Mouse (Mus musculus) 3T3-L1 (cell line): ENCODE data around the gene Gm3512.
"Not testable (repeated sequence)": the region's sequence is repeated elsewhere in the genome, so short reads cannot be mapped to it uniquely, and the experiment has no call there.

Experiments used
- DNase-seq: peaks from one replicate; pipeline ENCODE4 v3.0.0-alpha.2; 2015; ENCODE audit warnings: low read depth, low spot score

The Gm3512 gene

DNA sequence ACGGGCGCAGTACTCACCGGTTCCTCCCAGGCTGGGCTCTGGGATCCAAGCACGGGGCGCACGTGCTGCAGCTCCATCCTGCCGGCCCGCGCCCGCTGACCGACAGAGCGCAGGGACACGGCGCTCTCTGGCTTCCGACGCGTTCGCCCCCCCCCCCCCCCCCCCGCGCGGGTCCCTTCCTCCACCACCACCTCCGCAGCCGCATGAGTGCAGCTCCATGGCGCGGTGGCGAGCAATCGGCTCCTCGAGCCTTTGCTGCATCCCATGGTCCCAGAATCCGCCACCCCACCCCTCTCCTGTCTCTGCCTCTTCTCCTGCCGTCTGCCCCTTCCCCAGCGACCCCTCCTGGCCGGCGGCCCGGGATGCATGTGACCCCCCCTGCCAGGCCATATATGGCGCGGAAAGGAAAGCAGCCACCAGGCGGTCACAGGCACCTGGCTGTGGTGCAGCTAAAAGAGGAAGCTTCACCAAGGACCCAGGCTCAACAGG is at the start of gene Gm3512:
Gm3512 (minus strand) TSS at position 51 of the 489 bp plus-strand sequence.
- DNase-seq, result not testable (repeated sequence)

DNA sequence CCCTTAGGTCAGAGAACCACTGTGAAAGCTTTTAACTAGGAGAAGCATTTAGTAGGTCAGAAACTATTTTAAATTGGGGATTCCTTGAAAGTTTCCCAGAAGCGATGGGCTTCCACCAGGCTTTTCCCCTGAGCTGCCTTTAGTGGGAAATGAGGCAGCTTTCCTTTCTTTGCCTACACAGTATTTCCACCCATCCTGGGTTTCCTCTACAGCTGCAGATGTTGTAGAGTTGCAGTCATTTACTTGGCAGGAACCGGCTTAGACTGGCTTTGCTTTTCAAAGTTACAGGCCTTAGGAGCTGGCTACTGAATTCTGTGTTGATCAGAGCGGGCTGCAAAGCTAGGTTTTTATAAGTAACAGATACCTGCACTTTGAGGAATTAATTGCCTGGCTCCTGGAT is 25.7 kb upstream of the Gm3512 start:
- not testable (repeated sequence) for DNase-seq

DNA sequence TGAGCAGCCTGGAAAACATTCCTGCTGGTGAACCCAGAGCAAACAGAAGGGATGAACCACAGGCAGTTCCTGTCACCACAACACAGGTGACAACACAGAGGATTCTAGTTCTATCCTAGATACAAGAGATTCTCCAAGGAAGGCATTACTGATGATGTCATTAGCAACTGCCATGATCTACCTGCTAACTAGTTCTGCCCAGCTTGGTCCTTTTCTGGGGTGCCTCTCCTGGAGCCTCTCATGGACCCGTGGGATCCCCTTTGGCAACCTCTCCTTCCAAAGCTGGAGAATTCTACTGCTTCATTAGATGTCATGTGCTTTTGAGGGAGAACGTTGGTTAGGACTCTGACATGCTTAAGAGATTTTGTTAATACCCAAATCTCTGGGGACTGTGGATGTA is 20.1 kb upstream of the Gm3512 start, which contains the start of gene Gm16434:
Gm16434 (minus strand) TSS at position 101 of the 400 bp plus-strand sequence.
- not testable (repeated sequence) for DNase-seq

DNA sequence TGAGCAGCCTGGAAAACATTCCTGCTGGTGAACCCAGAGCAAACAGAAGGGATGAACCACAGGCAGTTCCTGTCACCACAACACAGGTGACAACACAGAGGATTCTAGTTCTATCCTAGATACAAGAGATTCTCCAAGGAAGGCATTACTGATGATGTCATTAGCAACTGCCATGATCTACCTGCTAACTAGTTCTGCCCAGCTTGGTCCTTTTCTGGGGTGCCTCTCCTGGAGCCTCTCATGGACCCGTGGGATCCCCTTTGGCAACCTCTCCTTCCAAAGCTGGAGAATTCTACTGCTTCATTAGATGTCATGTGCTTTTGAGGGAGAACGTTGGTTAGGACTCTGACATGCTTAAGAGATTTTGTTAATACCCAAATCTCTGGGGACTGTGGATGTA is 49.0 kb downstream of the Gm3512 start, which contains the start of gene Gm6676:
Gm6676 (minus strand) TSS at position 101 of the 400 bp plus-strand sequence.
- DNase-seq, result not testable (repeated sequence)

DNA sequence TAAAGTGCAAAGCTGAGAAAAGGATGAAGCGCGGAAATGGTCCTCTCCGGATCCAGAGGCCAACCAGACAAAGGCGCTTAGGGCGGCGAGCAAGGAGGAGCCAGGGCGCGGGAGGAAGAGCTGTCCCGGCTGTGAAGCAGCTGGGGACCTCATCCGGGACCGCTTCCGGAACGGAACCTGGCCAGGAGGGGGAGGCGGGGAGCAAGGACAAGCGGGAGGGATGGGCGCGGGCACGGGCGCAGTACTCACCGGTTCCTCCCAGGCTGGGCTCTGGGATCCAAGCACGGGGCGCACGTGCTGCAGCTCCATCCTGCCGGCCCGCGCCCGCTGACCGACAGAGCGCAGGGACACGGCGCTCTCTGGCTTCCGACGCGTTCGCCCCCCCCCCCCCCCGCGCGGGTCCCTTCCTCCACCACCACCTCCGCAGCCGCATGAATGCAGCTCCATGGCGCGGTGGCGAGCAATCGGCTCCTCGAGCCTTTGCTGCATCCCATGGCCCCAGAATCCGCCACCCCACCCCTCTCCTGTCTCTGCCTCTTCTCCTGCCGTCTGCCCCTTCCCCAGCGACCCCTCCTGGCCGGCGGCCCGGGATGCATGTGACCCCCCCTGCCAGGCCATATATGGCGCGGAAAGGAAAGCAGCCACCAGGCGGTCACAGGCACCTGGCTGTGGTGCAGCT is 69.1 kb downstream of the Gm3512 start:
- not testable (repeated sequence) for DNase-seq
